Mouse (Mus musculus): ENCODE measurements around the gene Cdhr3. TPM values are rescaled to one million over a fixed set of nuclear protein-coding genes. Genes with fewer than 3 reads are reported as not detected.
A peak's percentile ranks its signal among the peaks of the same experiment; 100 is the strongest.

Gene Cdhr3
- polyA plus RNA-seq (2015; fragmentation: Nextera tagmentation; extraction: Ambion mirVana): 0.25 and 0.40 TPM in 2 replicates

DNA sequence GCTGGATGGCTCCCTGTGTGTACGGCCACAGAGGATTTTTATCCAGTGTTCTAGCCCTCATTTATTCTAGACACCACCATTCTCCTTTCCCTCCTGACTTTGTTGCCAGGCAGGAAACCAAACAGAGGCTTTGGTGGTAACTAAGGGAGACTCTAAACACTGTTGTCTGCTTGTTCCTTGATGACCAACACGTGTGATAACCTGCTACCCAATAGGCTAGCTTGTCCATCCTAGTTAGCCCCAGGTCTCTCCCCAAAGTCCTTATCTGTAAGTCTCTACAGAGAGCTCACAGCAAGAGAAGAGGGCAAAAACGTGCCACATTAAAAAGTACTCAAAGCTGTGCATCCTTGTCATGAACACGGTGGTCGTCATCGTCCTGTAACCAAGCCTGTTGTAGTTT lies at the start of gene Cdhr3:
Gene Cdhr3, minus strand, starts transcription at position 101 of the 400 bp plus-strand sequence.
- 72% methylated on average over 6 of the region's 6 CpGs for WGBS
- Histone ChIP-seq H3K4me1 (ENCODE audit: control insufficient read depth, insufficient read depth, low read depth, low read length) (no peaks in the 10 kb centered on the region), H3K27ac (ENCODE audit: low read depth, low read length) (no peak within 1 kb of the TSS), H3K4me3 (ENCODE audit: low read length) (no peak within 1 kb of the TSS), H3K36me3 (ENCODE audit: control insufficient read depth, insufficient read depth, low read length) (no peaks in the 10 kb centered on the region), H3K4me2 (ENCODE audit: low read length) (no peak within 1 kb of the TSS), H3K27me3 (replicated peaks; ENCODE audit: control insufficient read depth, insufficient read depth, low read length) (no peaks in the 10 kb centered on the region), H3K9ac (ENCODE audit: low read depth, low read length) (no peak within 1 kb of the TSS), H3K9me3 (ENCODE audit: control insufficient read depth, low read length) (no peaks in the 10 kb centered on the region)
- no peak for ATAC-seq

DNA sequence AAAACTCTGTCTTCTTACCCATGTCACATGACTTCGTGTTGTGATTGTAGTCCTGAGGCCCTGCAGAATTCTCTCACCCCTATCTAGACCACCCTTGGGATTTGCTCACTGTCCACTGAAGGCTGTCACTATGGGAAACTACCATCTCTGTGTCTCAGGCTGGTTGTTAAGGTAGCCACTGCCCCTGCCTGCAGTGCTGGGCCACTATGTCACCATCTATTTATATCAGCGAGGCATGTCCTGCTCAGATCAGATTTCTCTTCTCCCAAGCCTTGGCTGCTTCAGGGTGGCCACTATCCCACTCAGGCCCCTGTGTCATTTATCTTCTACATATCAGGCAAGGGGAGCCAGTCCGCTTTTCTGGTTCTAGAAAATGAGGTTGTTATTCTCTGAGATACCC lies 46.4 kb upstream of the Cdhr3 start:
- ATAC-seq: no peak
- Histone ChIP-seq H3K27me3 (replicated peaks; ENCODE audit: control insufficient read depth, insufficient read depth, low read length) (no peaks in the 10 kb centered on the region; the same call in 1 of the 2 replicates), H3K4me1 (ENCODE audit: control insufficient read depth, insufficient read depth, low read depth, low read length) (no peaks in the 10 kb centered on the region), H3K27ac (ENCODE audit: low read depth, low read length) (no peak overlapping the region), H3K9me3 (ENCODE audit: control insufficient read depth, low read length) (no peaks in the 10 kb centered on the region), H3K4me2 (ENCODE audit: low read length) (no peak overlapping the region), H3K36me3 (ENCODE audit: control insufficient read depth, insufficient read depth, low read length) (no peaks in the 10 kb centered on the region), H3K9ac (ENCODE audit: low read depth, low read length) (no peak overlapping the region), H3K4me3 (ENCODE audit: low read length) (no peak overlapping the region)
- WGBS: 78% methylated on average over 3 of the region's 3 CpGs

DNA sequence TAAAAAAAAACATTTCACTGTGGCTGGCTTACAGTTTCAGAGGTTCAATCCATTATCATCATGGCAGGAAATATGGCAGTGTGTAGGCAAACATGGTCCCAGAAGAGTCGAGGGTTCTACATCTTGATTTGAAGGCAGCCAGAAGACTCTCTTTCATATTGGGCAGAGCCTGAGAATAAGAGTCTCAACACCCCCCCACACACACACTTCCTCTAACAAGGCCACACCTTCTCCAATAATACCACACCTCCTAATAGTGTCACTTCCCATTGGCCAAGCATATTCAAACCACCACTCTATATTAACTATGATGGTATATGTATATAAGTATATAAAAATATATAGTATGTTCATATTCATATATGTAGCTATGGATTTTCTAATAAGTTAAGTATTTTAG lies 45.2 kb upstream of the Cdhr3 start:
- no peak for ATAC-seq
- Histone ChIP-seq H3K4me3 (ENCODE audit: low read length) (no peak overlapping the region), H3K9me3 (ENCODE audit: control insufficient read depth, low read length) (no peaks in the 10 kb centered on the region), H3K4me2 (ENCODE audit: low read length) (no peak overlapping the region), H3K27ac (ENCODE audit: low read depth, low read length) (no peak overlapping the region), H3K4me1 (ENCODE audit: control insufficient read depth, insufficient read depth, low read depth, low read length) (no peaks in the 10 kb centered on the region), H3K9ac (ENCODE audit: low read depth, low read length) (no peak overlapping the region), H3K27me3 (replicated peaks; ENCODE audit: control insufficient read depth, insufficient read depth, low read length) (no peaks in the 10 kb centered on the region; the same call in 1 of the 2 replicates), H3K36me3 (ENCODE audit: control insufficient read depth, insufficient read depth, low read length) (no peaks in the 10 kb centered on the region)
- WGBS: 88% methylated on average over 1 of the region's 1 CpGs

DNA sequence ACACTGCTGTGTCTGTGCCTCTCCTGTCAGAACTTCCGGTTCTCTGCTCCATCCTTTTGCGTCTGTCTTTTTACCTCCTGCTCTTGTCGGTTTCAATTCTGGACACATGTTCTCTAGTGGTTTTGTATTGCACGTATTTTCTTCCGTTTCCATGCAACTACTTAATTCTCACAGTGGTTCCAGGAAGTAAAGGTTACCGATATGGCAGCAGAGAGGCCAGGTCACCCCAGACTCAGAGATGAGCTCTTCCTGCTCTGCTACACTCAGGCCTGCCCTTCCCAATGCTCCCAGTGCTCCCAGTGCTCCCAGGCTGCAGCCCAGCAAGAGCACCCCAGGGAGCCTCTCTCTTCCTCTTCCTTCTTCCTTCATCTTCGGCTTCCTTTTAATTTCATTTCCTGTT lies 39.1 kb upstream of the Cdhr3 start:
- no peak overlapping the region for H3K9ac ChIP-seq (ENCODE audit: low read depth, low read length)
- ATAC-seq: no peak
- H3K4me3 ChIP-seq (ENCODE audit: low read length): no peak overlapping the region
- no peaks in the 10 kb centered on the region; the same call in 1 of the 2 replicates for H3K27me3 ChIP-seq (replicated peaks; ENCODE audit: control insufficient read depth, insufficient read depth, low read length)
- H3K4me1 ChIP-seq (ENCODE audit: control insufficient read depth, insufficient read depth, low read depth, low read length): peaks cover 11% of the 10 kb centered on the region
- WGBS: 75% methylated on average over 7 of the region's 7 CpGs
- no peaks in the 10 kb centered on the region for H3K9me3 ChIP-seq (ENCODE audit: control insufficient read depth, low read length)
- H3K36me3 ChIP-seq (ENCODE audit: control insufficient read depth, insufficient read depth, low read length): no peaks in the 10 kb centered on the region
- no peak overlapping the region for H3K4me2 ChIP-seq (ENCODE audit: low read length)
- no peak overlapping the region for H3K27ac ChIP-seq (ENCODE audit: low read depth, low read length)

DNA sequence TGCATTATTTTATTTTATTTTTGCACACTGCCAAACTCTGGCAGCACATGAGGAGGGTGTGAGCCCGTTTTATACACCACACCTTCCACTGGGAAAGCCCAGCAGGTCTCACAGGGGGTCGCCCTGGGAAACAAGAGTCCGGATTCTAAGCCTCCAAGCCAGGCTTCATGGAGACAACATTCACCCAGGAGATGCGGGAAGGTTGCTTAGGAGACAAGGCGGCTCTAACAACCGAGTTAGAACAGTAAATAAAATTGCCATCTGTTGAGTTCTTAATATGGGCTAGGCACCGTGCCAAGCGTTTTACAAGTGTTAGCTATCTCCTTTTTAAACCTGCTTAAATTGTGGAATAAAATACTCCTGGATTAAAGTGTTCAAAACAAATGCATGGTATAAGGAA lies 37.7 kb upstream of the Cdhr3 start:
- 33% methylated on average over 8 of the region's 8 CpGs for WGBS
- Histone ChIP-seq H3K4me3 (ENCODE audit: low read length) (no peak overlapping the region), H3K9ac (ENCODE audit: low read depth, low read length) (no peak overlapping the region), H3K9me3 (ENCODE audit: control insufficient read depth, low read length) (no peaks in the 10 kb centered on the region), H3K27ac (ENCODE audit: low read depth, low read length) (0 out of 2 replicates have a peak overlapping the region, but pooled peaks have one; percentile 23), H3K36me3 (ENCODE audit: control insufficient read depth, insufficient read depth, low read length) (no peaks in the 10 kb centered on the region), H3K27me3 (replicated peaks; ENCODE audit: control insufficient read depth, insufficient read depth, low read length) (no peaks in the 10 kb centered on the region), H3K4me1 (ENCODE audit: control insufficient read depth, insufficient read depth, low read depth, low read length) (peaks cover 11% of the 10 kb centered on the region), H3K4me2 (ENCODE audit: low read length) (no peak overlapping the region)
- 0 out of 2 replicates have a peak, but pooled peaks have one; percentile 29 for ATAC-seq

DNA sequence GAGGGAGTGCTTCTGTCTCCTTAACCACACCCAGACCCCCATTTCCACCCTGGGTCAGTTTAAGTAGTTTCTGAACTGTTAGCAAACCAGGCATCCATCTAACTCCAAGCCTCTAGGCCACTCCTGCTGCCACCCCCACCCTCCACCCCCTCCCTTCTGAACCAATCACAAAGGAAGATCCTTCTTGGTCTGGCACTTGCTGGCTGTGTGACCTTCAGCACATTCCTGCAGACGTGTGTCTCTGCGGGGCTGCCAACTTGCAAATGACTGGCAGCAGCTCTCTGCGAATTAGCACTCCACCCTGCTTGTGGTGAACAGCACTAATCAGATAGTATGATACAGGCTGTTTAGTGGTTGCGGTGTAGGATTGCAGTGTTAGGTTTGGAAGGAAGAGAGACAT lies 36.7 kb upstream of the Cdhr3 start:
- Histone ChIP-seq H3K9me3 (ENCODE audit: control insufficient read depth, low read length) (no peaks in the 10 kb centered on the region), H3K4me3 (ENCODE audit: low read length) (no peak overlapping the region), H3K4me2 (ENCODE audit: low read length) (no peak overlapping the region), H3K9ac (ENCODE audit: low read depth, low read length) (no peak overlapping the region), H3K27me3 (replicated peaks; ENCODE audit: control insufficient read depth, insufficient read depth, low read length) (no peaks in the 10 kb centered on the region), H3K4me1 (ENCODE audit: control insufficient read depth, insufficient read depth, low read depth, low read length) (peaks cover 11% of the 10 kb centered on the region), H3K27ac (ENCODE audit: low read depth, low read length) (no peak overlapping the region), H3K36me3 (ENCODE audit: control insufficient read depth, insufficient read depth, low read length) (no peaks in the 10 kb centered on the region)
- WGBS: 21% methylated on average over 4 of the region's 4 CpGs
- no peak for ATAC-seq

DNA sequence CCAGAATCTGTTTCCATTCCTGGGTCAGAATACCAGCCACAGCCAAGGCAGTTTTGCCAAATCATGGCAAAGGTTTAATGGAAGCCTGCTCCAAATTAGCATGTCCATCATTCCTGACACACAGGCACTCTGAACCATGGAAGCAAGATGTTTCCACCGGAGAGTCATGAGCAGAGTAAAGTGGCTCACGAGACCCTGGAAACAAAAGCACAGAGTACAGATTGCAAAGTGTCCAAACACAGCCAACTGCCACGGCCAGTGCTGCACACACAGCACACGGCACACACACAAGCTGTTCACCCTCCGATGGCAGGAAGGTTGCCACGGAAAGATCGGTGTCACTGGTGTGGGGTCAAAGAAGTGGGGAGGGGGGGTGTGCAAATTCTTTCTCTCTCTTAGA lies 36.0 kb upstream of the Cdhr3 start:
- Histone ChIP-seq H3K9me3 (ENCODE audit: control insufficient read depth, low read length) (no peaks in the 10 kb centered on the region), H3K27ac (ENCODE audit: low read depth, low read length) (no peak overlapping the region), H3K4me1 (ENCODE audit: control insufficient read depth, insufficient read depth, low read depth, low read length) (peaks cover 11% of the 10 kb centered on the region), H3K4me2 (ENCODE audit: low read length) (no peak overlapping the region), H3K27me3 (replicated peaks; ENCODE audit: control insufficient read depth, insufficient read depth, low read length) (no peaks in the 10 kb centered on the region), H3K4me3 (ENCODE audit: low read length) (no peak overlapping the region), H3K9ac (ENCODE audit: low read depth, low read length) (no peak overlapping the region), H3K36me3 (ENCODE audit: control insufficient read depth, insufficient read depth, low read length) (no peaks in the 10 kb centered on the region)
- peak; percentile 48; the same call in 1 of the 2 replicates for ATAC-seq
- WGBS: 41% methylated on average over 7 of the region's 7 CpGs

DNA sequence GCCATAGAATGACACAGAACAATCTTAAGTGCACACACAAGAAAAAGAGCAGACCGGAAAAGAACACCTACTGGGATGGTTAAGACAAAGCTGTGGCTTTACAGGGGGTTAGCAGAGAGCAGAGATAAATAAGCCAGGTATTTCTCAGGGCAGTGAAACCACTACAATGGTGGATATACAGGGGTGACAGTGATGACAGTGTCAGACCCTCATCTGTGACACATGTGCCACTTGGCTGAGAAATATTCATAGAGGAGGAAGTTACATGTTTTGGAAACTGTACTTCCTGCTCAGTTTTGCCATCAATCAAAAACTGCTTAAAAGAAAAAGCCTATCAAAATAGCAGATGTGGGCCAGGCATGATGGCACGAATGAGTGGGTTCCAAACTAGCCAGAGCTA lies 35.4 kb upstream of the Cdhr3 start:
- no peak overlapping the region for H3K9ac ChIP-seq (ENCODE audit: low read depth, low read length)

DNA sequence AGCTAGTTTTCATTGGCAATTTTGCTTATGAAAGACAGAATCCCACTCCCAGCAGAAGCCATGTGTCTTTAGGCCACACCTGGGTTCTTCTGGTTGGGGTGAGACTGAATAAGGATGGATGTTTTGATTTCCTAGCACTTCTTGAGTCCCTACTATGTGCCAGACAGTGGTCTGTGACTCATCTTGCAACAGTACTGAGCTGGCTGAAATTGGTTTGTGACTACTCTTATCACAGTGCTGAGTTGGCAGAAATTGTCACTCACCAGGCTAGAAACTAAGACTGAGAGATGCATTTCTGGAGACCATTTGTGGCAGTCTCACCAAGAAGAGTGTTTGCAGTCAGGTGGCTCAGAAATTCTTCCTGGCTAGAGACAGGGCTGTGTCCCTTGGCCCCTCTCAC lies 33.6 kb upstream of the Cdhr3 start:
- H3K4me3 ChIP-seq (ENCODE audit: low read length): no peak overlapping the region
- no peak overlapping the region for H3K9ac ChIP-seq (ENCODE audit: low read depth, low read length)
- H3K27me3 ChIP-seq (replicated peaks; ENCODE audit: control insufficient read depth, insufficient read depth, low read length): no peaks in the 10 kb centered on the region
- H3K4me2 ChIP-seq (ENCODE audit: low read length): no peak overlapping the region
- no peak overlapping the region for H3K27ac ChIP-seq (ENCODE audit: low read depth, low read length)
- peaks cover 2% of the 10 kb centered on the region; the same call in 1 of the 2 replicates for H3K9me3 ChIP-seq (ENCODE audit: control insufficient read depth, low read length)
- peaks cover 11% of the 10 kb centered on the region for H3K4me1 ChIP-seq (ENCODE audit: control insufficient read depth, insufficient read depth, low read depth, low read length)
- no peak for ATAC-seq
- H3K36me3 ChIP-seq (ENCODE audit: control insufficient read depth, insufficient read depth, low read length): no peaks in the 10 kb centered on the region

More for the DNA sequence above, 35.4 kb upstream of the Cdhr3 start:
- Histone ChIP-seq H3K36me3 (ENCODE audit: control insufficient read depth, insufficient read depth, low read length) (no peaks in the 10 kb centered on the region), H3K4me2 (ENCODE audit: low read length) (no peak overlapping the region), H3K9me3 (ENCODE audit: control insufficient read depth, low read length) (peaks cover under 1% of the 10 kb centered on the region; the same call in 1 of the 2 replicates), H3K27me3 (replicated peaks; ENCODE audit: control insufficient read depth, insufficient read depth, low read length) (no peaks in the 10 kb centered on the region), H3K4me1 (ENCODE audit: control insufficient read depth, insufficient read depth, low read depth, low read length) (peaks cover 11% of the 10 kb centered on the region), H3K4me3 (ENCODE audit: low read length) (no peak overlapping the region), H3K27ac (ENCODE audit: low read depth, low read length) (no peak overlapping the region)
- ATAC-seq: no peak
- 83% methylated on average over 2 of the region's 2 CpGs for WGBS

All from hindbrain, embryonic 16.5 days (tissue).